Mouse (Mus musculus) lung, postnatal 0 days (tissue): Measurements from ENCODE around the gene Natd1.
"Not testable (repeated sequence)": the region's sequence is repeated elsewhere in the genome, so short reads cannot be mapped to it uniquely, and the experiment has no call there.

ENCODE experiments used
- CTCF ChIP-seq: IDR thresholded peaks from 2 replicates; pipeline ENCODE4 v1.5.1; 2016; ENCODE audit warnings: antibody characterized with exemption, mild to moderate bottlenecking
- EP300 ChIP-seq: IDR thresholded peaks from 2 replicates; pipeline ENCODE4 v1.6.1; 2016; ENCODE audit warnings: antibody characterized with exemption, mild to moderate bottlenecking, control low read depth

DNA sequence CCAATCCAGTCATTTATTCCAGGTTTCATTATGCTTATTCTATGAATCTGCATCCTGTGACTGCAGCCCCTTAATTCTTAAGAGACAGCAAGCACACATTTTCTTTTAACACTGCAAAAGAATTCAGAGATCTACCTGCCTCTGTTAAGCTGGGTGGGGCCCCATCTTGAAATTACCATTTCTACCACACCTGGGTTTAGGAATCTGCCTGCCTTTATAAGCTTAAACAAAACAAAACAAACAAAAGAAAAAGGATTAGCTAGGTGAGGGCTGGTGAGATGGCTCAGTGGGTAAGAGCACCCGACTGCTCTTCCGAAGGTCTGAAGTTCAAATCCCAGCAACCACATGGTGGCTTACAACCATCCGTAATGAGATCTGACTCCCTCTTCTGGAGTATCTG is 27.6 kb downstream of the Natd1 start:
- TF ChIP-seq EP300, CTCF: not testable (repeated sequence)
